In genomic region chr12:5386688-5387087, GRCm38 (mm10) we compare ENCODE assay signal across 22 mouse cellular contexts. TPM values are rescaled to one million over a fixed set of nuclear protein-coding genes. Genes with fewer than 3 reads are reported as not detected.
DNase-seq lines count a peak whose midpoint lies in the region; ATAC-seq lines count a peak whose summit lies in the region.
"Had no signal": no experiment of that assay in that cellular context is flagged by ENCODE, and none has a peak within 500 bp of the region (broad histone marks: within the 10 kb centered on the region; RNA-seq: fewer than 3 reads in every experiment).

No protein-coding gene starts in this region.

- no peaks in the 10 kb centered on the region for H3K27me3 ChIP-seq in hindbrain, embryonic 15.5 days
- no peaks in the 10 kb centered on the region for H3K27me3 ChIP-seq in hindbrain, embryonic 14.5 days (ENCODE audit: control insufficient read depth, insufficient read depth, low read length)
- H3K27me3 ChIP-seq in midbrain, embryonic 11.5 days (ENCODE audit: control insufficient read depth, insufficient read depth, low read length) = no peaks in the 10 kb centered on the region
- no peaks in the 10 kb centered on the region for H3K27me3 ChIP-seq in midbrain, embryonic 13.5 days
- no peaks in the 10 kb centered on the region for H3K27me3 ChIP-seq in forebrain, embryonic 16.5 days (replicated peaks; ENCODE audit: control insufficient read depth, insufficient read depth, low read length)
- H3K27me3 ChIP-seq: embryonic facial prominence, embryonic 15.5 days; intestine, embryonic 15.5 days had no signal

- H3K4me3 ChIP-seq in hindbrain, embryonic 15.5 days = no peak overlapping the region
- no peak overlapping the region for H3K4me3 ChIP-seq in hindbrain, embryonic 14.5 days (replicated peaks; ENCODE audit: low read length)
- no peak overlapping the region for H3K4me3 ChIP-seq in midbrain, embryonic 11.5 days (ENCODE audit: low read depth, low read length)
- no peak overlapping the region for H3K4me3 ChIP-seq in midbrain, embryonic 13.5 days (replicated peaks)
- no peak overlapping the region for H3K4me3 ChIP-seq in forebrain, embryonic 16.5 days (replicated peaks; ENCODE audit: low read length)
- H3K4me3 ChIP-seq: embryonic facial prominence, embryonic 15.5 days; heart, adult 2 months; hindbrain, embryonic 10.5 days; intestine, embryonic 15.5 days had no signal

- ATAC-seq in hindbrain, embryonic 15.5 days (ENCODE audit: low FRiP score, low read depth) = 0 out of 2 replicates have a peak, but pooled peaks have one; percentile 42
- ATAC-seq in hindbrain, embryonic 14.5 days (ENCODE audit: low FRiP score) = no peak
- ATAC-seq in midbrain, embryonic 11.5 days (ENCODE audit: low FRiP score) = peak; percentile 27; the same call in 1 of the 2 replicates
- ATAC-seq in midbrain, embryonic 13.5 days = no peak
- peak; percentile 62 for ATAC-seq in forebrain, embryonic 16.5 days

- no peak for DNase-seq in hindbrain, embryonic 14.5 days (ENCODE audit: low spot score)
- DNase-seq in midbrain, embryonic 11.5 days (ENCODE audit: low spot score, missing footprints) = no peak
- DNase-seq in NIH3T3 (ENCODE audit: low read depth) = peak; percentile 71
- DNase-seq in cerebellum, adult 9-10 months = no peak
- DNase-seq in adrenal gland, postnatal 25 days = no peak
- DNase-seq: adrenal gland, postnatal 10 days; cerebellum, adult 2 months; gastrocnemius, postnatal 14 days; heart, adult 2 months; kidney, postnatal 25 days; lung, adult 18-20 months; retina, postnatal 1 day; right cerebral cortex, postnatal 4 days; thymus, postnatal 4 days had no signal

- no peak overlapping the region for H3K9ac ChIP-seq in hindbrain, embryonic 15.5 days
- H3K9ac ChIP-seq in hindbrain, embryonic 14.5 days = no peak overlapping the region
- no peak overlapping the region for H3K9ac ChIP-seq in midbrain, embryonic 11.5 days (ENCODE audit: low read length)
- no peak overlapping the region for H3K9ac ChIP-seq in midbrain, embryonic 13.5 days (replicated peaks)
- H3K9ac ChIP-seq in forebrain, embryonic 16.5 days (replicated peaks; ENCODE audit: low read depth, low read length) = no peak overlapping the region
- H3K9ac ChIP-seq: embryonic facial prominence, embryonic 15.5 days; intestine, embryonic 15.5 days had no signal

- no peaks in the 10 kb centered on the region for H3K9me3 ChIP-seq in hindbrain, embryonic 15.5 days
- no peaks in the 10 kb centered on the region for H3K9me3 ChIP-seq in hindbrain, embryonic 14.5 days (ENCODE audit: control insufficient read depth, low read length)
- no peaks in the 10 kb centered on the region for H3K9me3 ChIP-seq in midbrain, embryonic 11.5 days (ENCODE audit: control insufficient read depth, low read length)
- H3K9me3 ChIP-seq in midbrain, embryonic 13.5 days = no peaks in the 10 kb centered on the region
- H3K9me3 ChIP-seq in forebrain, embryonic 16.5 days (ENCODE audit: control insufficient read depth, low read length) = no peaks in the 10 kb centered on the region
- H3K9me3 ChIP-seq: embryonic facial prominence, embryonic 15.5 days; hindbrain, embryonic 10.5 days; intestine, embryonic 15.5 days had no signal

- H3K27ac ChIP-seq in hindbrain, embryonic 15.5 days (replicated peaks) = no peak overlapping the region
- H3K27ac ChIP-seq in hindbrain, embryonic 14.5 days = no peak overlapping the region
- no peak overlapping the region for H3K27ac ChIP-seq in midbrain, embryonic 11.5 days (ENCODE audit: low read depth, low read length)
- H3K27ac ChIP-seq in midbrain, embryonic 13.5 days = no peak overlapping the region
- no peak overlapping the region for H3K27ac ChIP-seq in forebrain, embryonic 16.5 days (ENCODE audit: low read length)
- H3K27ac ChIP-seq: embryonic facial prominence, embryonic 15.5 days; heart, adult 2 months; hindbrain, embryonic 10.5 days; macrophage had no signal

- H3K4me1 ChIP-seq in hindbrain, embryonic 15.5 days (replicated peaks) = no peaks in the 10 kb centered on the region
- H3K4me1 ChIP-seq in hindbrain, embryonic 14.5 days (replicated peaks; ENCODE audit: control insufficient read depth, insufficient read depth, low read length) = no peaks in the 10 kb centered on the region
- no peaks in the 10 kb centered on the region for H3K4me1 ChIP-seq in midbrain, embryonic 11.5 days (ENCODE audit: control insufficient read depth, insufficient read depth, low read length)
- peaks cover 1% of the 10 kb centered on the region; the same call in 1 of the 2 replicates for H3K4me1 ChIP-seq in midbrain, embryonic 13.5 days (replicated peaks)
- H3K4me1 ChIP-seq in forebrain, embryonic 16.5 days (replicated peaks; ENCODE audit: control insufficient read depth, insufficient read depth, low read length) = no peaks in the 10 kb centered on the region
- H3K4me1 ChIP-seq: embryonic facial prominence, embryonic 15.5 days; intestine, embryonic 15.5 days had no signal

- H3K36me3 ChIP-seq in hindbrain, embryonic 15.5 days = no peaks in the 10 kb centered on the region
- no peaks in the 10 kb centered on the region for H3K36me3 ChIP-seq in hindbrain, embryonic 14.5 days (replicated peaks; ENCODE audit: control insufficient read depth, insufficient read depth)
- H3K36me3 ChIP-seq in midbrain, embryonic 11.5 days (ENCODE audit: control insufficient read depth, insufficient read depth, low read length) = no peaks in the 10 kb centered on the region
- H3K36me3 ChIP-seq in midbrain, embryonic 13.5 days = no peaks in the 10 kb centered on the region
- peaks cover 2% of the 10 kb centered on the region; the same call in 1 of the 2 replicates for H3K36me3 ChIP-seq in forebrain, embryonic 16.5 days (ENCODE audit: control insufficient read depth, insufficient read depth)
- H3K36me3 ChIP-seq: embryonic facial prominence, embryonic 15.5 days; hindbrain, embryonic 10.5 days; intestine, embryonic 15.5 days had no signal

- no peak overlapping the region for H3K4me2 ChIP-seq in hindbrain, embryonic 15.5 days
- no peak overlapping the region for H3K4me2 ChIP-seq in hindbrain, embryonic 14.5 days (replicated peaks)
- H3K4me2 ChIP-seq in midbrain, embryonic 11.5 days = no peak overlapping the region
- H3K4me2 ChIP-seq in midbrain, embryonic 13.5 days (replicated peaks) = no peak overlapping the region
- H3K4me2 ChIP-seq in forebrain, embryonic 16.5 days (ENCODE audit: low read length) = no peak overlapping the region
- H3K4me2 ChIP-seq: embryonic facial prominence, embryonic 15.5 days; intestine, embryonic 15.5 days had no signal

RNA-seq across cellular contexts. Expression of gene Klhl29, which starts 11.2 kb away (rescaled TPM):
- polyA plus RNA-seq in hindbrain, embryonic 15.5 days (2015; fragmentation: Nextera tagmentation; extraction: Ambion mirVana) = 4.2 and 4.8 TPM in 2 replicates
- polyA plus RNA-seq in hindbrain, embryonic 14.5 days (2014; fragmentation: Nextera tagmentation; extraction: Ambion mirVana) = 8.7 and 9.2 TPM in 2 replicates
- 1.9 and 2.0 TPM in 2 replicates for polyA plus RNA-seq in midbrain, embryonic 11.5 days (2014; fragmentation: Nextera tagmentation; extraction: Ambion mirVana)
- polyA plus RNA-seq in midbrain, embryonic 13.5 days (2015; fragmentation: Nextera tagmentation; extraction: Ambion mirVana) = 3.3 and 4.0 TPM in 2 replicates
- 5.3 and 7.3 TPM in 2 replicates for polyA plus RNA-seq in forebrain, embryonic 16.5 days (2015; fragmentation: Nextera tagmentation; extraction: Ambion mirVana)
- total RNA-seq in adrenal gland, postnatal 25 days (2021) = 15.2 and 18.2 TPM in 2 replicates
- total RNA-seq: MEL had no signal
- polyA plus RNA-seq: macrophage had no signal

Comparison
In these comparisons a context has a peak if more than half of its experiments do, and no peak if none do; other contexts are left out.
1. ATAC-seq: peak in hindbrain, embryonic 15.5 days (single experiment), midbrain, embryonic 11.5 days (single experiment) and forebrain, embryonic 16.5 days (single experiment); none in hindbrain, embryonic 14.5 days (single experiment) and midbrain, embryonic 13.5 days (single experiment).